Mouse (Mus musculus): Measurements from ENCODE around the gene Parp4.

DNA sequence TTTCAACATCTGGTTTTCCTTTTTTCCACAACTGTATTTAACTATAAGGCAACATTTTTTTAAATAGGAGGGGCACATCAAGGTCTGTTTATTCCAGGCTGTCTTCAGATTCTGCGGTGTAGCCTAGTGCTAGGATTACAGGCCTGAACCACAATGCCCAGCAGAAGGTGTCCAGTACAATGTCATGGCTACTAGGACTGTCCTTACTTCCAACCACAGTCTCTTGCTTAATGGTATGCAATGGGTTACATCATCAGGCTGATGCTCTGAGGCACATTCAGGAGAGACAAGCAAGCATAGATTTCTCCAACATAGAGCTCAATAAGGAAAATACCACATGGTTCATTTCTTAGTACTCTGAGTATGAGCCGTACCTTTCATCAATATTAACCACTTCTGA is 20.7 kb upstream of the Parp4 start:
- TF ChIP-seq POLR2A (IDR thresholded peaks at IDR 0.05; ENCODE audit: insufficient read length, low read depth) (no peak), REST (IDR thresholded peaks at IDR 0.05; ENCODE audit: insufficient read depth, insufficient read length) (no peak), MAX (IDR thresholded peaks at IDR 0.05; ENCODE audit: low read depth) (no peak), CEBPB (IDR thresholded peaks at IDR 0.05; ENCODE audit: insufficient read depth, poor library complexity, severe bottlenecking) (no peak)

Measured in myocyte (in vitro differentiated cells).